Mouse (Mus musculus) gastrocnemius, postnatal 10 days (tissue): ENCODE results near the gene Bckdk. TPM values are rescaled to one million over a fixed set of nuclear protein-coding genes. Genes with fewer than 3 reads are reported as not detected.
"Not testable (repeated sequence)": the region's sequence is repeated elsewhere in the genome, so short reads cannot be mapped to it uniquely, and the experiment has no call there.

Source experiments
- DNase-seq: peaks from one replicate; pipeline ENCODE4 v3.0.0; 2021; ENCODE audit warnings: mixed read lengths
- total RNA-seq, 2 experiments: library from RNA; stranded (reverse); gene quantifications; 2 replicates each; pipeline ENCODE4 v1.2.3; 2021

The Bckdk gene
- total RNA-seq, 2 experiments from 2014 or later: 84.9 to 89.6 TPM

DNA sequence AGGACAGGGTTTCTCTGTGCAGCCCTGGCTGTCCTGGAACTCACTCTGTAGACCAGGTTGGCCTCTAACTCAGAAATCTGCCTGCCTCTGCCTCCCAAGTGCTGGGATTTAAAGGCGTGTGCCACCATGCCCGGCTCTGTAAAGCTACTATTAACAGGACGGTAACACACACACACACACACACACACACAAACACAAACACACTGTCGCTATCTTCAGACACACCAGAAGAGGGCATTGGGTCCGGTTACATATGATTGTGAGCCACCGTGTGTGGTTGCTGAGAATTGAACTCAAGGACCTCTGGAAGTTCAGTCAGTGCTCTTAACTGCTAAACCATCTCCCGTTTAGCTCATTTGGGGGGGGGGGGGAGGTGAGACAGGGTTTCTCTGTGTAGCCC is 8.0 kb upstream of the Bckdk start:
- DNase-seq: not testable (repeated sequence)

GRCm38 (mm10) chr7:127896384-127896783 is 7.5 kb upstream of the Bckdk start:
- DNase-seq: peak; percentile 74

DNA sequence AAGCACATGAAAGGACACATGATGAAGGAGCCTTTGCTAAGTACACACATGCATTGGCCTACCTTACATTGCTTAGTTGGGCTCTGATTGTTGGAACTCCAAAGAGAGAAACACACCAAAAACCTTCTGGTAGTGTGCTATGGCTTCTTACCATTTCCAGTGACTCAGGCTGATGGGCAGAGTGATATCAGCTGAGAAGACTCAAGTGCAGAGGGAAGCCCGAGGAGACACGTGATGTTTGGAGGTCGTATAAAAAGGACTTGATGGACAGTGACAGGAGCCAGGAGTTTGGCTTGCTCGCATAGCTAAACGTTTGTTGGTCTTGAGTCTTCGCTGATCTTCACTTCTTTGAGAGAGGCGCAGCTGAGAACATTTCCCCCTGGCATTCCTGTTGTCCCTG is 6.3 kb upstream of the Bckdk start:
- no peak for DNase-seq

DNA sequence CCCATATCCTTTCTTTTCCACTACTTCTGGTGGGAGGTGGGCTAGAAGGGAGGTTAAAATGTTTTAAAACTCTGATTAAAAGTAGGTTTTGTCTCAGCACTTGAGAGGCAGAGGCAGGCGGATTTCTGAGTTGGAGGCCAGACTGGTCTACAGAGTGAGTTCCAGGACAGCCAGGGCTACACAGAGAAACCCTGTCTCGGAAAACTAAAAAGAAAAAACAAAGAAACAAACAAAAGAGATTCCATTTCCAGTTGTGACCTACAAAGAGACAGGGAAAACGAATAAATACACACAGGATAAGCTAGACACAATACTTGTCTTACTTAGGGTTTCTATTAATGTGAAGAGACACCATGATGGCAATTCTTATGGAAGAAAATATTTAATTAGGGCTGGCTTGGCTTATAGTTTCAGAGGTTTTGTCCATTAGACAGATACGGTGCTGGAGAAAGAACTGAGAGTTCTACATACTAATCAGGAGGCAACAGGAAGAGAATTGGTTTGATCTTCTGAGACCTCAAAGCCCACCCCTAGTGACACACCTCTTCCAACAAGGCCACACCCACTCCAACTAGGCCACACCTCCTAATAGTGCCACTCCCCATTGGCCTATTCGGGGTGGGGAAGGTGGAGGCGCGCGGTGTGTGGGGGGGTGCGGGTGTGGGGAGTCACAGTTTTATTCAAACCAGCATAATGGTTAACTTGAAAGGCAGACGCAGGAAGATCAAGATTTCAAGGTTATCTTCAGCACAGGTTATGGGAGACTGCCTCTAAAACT is 5.5 kb upstream of the Bckdk start:
- DNase-seq: no peak

GRCm38 (mm10) chr7:127899997-127900396 is 3.9 kb upstream of the Bckdk start:
- no peak for DNase-seq

DNA sequence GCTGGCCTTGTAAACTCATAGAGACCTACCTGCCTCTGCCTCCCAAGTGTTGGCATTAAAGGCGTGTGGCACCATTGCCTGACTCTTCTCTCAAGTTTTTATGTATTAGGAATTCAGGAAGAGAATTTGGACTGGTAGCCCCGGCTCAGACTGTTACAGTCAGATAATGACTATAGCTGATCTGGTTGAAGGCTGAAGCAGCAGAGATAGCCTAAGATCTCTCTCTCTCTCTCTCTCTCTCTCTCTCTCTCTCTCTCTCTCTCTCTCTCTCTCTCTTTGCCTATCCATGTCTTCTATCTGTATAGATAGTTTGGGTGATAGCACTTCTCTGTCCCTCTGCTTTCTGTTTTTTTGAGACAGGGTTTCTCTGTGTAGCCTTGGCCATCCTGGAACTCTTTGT is 2.1 kb upstream of the Bckdk start:
- DNase-seq: no peak

DNA sequence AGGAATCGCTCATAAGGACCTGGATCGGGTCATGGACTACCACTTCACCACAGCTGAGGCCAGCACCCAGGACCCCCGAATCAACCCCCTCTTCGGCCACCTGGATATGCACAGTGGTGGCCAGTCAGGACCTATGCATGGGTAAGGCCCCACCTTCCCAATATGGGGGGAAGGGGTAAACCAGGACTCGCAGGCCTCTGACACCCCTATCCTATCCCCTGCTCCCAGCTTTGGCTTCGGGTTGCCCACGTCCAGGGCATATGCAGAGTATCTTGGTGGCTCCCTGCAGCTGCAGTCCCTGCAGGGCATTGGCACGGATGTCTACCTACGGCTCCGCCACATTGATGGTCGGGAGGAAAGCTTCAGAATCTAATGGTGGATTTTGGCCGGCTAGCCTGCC is 4.1 kb downstream of the Bckdk start:
- no peak for DNase-seq

DNA sequence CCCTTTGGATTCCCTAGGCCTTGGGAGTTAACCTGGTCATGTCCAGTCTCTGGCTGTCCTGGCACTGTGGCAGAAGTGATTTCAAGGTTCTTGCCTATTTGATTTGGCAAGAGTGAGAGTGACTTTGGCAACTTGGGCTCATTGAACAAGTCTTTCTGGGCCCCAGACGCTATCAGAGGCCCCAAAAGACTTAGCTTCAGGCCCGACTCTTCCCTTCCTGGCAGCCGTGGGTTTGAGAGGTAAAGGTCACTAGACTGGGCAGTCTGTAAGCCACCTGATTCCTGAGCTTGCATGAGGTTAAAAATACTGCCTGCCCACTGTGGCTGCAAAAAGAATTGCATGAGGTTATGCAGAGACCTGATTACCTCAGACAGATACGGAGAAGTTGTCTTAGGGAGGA is 4.8 kb downstream of the Bckdk start:
- DNase-seq: no peak

DNA sequence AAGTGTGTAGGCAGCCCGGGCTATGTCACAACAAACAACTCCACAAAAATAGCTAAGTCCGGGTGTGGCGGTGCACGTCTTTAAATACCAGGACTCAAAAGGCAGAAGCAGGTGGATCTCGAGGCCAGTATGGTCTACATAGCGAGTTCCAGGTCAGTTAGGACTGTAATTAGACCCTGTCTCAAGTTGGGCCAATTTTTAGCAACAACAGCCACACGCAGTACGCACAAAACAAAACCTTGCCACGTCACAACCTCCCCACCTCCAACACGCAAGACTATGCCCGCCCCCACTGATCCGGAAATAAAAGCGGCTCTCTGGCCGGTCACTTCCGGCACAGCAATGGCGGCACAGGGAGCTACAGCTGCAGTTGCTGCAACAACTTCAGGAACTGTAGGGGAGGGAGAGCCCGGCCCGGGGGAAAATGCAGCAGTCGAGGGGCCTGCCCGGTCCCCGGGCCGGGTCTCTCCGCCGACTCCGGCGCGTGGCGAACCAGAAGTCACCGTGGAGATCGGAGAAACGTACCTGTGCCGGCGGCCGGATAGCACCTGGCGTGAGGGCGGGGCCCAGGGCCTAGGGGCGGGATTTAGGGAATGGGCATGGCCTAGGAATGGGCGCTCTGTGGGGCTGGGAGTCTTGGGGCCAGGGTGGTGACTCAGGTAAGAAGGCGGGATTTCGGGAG is 8.4 kb downstream of the Bckdk start, which contains the start of gene Kat8:
Gene Kat8, plus strand, starts transcription at position 327 of the 682 bp plus-strand sequence.
- peak; percentile 83 for DNase-seq

DNA sequence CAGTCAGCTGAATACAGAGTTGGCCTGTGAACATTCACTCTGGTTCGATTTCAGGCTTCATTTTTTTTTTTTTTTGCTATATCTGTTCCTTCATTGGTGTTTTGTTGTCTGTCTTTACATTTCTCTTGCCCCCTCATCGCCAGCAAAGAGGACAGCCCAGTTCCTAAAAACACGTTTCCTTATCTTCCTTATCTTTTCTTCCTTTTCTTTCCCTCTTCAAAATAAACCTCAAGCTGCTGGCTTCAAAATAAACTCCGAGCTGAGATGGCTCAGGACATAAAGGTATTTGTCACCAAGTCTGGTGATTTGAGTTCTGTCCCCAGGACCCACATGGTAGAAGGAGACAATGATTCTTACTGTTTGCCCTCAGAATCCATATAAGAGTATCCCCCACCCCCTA is 9.1 kb downstream of the Bckdk start:
- DNase-seq: no peak

DNA sequence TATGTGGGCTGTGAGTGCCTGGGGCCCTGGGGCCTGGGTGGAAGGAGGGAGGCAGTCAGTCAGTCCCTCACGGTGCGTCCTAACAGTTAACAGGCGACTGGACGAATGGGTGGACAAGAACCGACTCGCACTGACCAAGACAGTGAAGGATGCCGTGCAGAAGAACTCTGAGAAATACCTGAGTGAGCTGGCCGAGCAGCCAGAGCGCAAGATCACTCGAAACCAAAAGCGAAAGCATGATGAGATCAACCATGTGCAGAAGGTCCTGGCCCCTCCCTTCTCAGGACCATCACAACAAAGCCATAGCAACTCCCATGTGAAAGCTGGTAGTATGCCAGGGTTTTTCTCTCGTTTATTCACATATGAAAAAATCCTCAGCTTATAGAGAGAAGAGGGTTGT is 11.4 kb downstream of the Bckdk start:
- no peak for DNase-seq

DNA sequence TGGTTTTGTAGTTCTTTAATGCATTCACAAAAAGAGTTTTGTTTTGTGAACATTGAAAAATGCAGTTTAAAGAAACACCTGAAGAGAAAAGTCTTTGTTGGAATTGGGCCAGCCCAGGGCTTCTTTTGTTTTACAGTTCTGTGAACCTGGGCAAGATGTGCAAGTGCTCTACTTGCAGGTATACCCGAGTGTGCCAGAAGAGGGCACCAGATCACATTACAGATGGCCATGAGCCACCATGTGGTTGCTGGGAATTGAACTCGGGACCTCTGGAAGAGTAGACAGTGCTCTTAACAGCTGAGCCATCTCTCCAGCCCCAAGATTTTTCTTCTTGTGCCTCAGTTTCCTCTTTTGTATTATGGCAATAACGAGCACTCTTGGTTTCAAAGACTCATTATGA is 14.3 kb downstream of the Bckdk start:
- DNase-seq: no peak

DNA sequence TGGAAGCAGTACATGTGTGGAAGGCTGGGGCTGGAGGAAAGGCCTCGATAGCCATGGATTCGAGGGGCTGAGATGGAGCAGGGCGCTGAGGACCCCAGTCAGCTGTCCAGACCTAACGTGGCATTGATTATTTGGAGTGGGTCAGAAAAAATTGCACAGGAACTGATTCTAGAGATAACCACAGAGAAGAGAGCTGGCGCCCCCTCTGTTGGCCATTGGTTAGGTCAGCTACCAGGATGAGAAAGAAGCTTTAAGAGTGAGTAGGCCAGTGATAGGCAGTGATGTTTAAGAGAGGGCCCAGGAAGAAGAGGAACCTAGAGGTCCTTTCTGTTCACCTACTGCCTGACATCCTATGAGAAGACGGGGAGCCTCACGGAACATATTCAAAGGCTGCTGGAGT is 15.4 kb downstream of the Bckdk start:
- no peak for DNase-seq

DNA sequence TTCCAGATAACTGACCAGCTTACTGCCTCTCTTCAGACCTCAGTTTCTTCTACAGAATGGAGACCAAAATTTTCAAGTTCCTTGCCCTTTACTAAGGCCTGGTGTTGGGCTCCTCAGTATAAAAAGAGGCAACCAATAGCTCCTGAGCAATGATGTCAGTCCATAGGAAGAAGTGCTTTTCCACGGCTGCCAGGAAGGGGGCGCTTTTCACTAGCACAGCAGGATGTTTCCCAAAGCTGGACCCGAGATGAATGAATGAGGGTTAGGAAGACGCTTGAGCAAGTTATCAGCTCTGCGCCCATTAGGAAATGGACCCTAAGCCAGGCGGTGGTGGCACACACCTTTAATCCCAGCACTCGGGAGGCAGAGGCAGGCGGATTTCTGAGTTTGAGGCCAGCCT is 17.6 kb downstream of the Bckdk start:
- no peak for DNase-seq

GRCm38 (mm10) chr7:127922451-127923275 is 18.8 kb downstream of the Bckdk start:
- DNase-seq: no peak

DNA sequence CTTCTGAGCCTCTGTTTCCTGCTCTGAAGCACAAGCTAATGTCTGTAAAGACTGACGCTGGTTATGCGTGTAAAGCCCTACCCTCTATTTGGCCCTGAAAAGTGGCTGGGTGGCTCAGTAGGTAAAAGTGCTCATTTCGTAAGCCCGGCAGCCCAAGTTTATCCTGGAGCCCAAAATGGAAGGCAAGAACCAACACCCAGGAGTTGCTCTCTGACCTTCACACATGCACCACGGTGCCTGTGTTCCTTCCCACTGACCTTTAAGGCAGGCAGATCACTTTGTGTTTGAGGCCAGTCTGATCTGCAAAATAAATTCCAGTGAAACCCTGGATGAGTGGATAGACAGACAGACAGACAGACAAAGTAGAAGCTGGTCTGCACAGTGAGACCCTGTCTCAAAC is 19.8 kb downstream of the Bckdk start:
- DNase-seq: no peak

DNA sequence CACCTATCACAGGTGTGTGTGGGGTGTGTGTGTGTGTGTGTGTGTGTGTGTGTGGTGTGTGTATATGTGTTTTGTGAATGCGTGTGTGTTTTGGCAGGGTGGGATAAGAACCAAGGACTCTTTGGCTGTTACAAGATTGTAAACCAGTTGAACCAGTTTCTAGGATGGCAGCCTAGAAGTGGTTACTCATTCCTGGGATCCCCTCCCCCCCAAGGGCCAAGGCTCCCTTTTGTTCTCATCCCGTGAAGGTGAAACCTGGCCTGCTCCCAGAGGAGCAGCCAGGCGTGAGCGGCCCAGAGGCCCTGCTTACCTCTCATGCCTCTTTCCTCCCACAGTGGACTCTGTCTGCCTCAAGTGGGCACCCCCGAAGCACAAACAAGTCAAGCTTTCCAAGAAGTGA is 21.4 kb downstream of the Bckdk start:
- DNase-seq: no peak

DNA sequence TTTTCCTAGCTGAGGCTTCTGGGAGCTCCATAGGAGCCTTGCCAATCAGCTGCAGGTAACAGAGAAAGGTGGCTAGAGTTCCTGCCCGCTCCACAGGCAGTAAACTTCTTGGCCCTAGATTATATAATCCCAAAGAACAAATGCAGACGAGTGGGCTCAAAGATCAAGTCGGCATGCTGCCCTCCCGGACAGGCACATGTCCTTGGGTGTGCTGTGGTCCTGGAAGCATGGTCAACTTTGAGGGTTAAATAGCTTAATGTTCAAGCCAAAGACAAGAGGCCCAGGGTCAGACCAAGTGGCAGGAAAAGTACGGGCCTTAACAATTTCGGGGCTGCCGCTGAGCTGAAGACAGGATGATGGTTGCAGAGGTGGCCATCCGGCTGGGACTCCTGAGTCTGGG is 22.2 kb downstream of the Bckdk start:
- DNase-seq: no peak

DNA sequence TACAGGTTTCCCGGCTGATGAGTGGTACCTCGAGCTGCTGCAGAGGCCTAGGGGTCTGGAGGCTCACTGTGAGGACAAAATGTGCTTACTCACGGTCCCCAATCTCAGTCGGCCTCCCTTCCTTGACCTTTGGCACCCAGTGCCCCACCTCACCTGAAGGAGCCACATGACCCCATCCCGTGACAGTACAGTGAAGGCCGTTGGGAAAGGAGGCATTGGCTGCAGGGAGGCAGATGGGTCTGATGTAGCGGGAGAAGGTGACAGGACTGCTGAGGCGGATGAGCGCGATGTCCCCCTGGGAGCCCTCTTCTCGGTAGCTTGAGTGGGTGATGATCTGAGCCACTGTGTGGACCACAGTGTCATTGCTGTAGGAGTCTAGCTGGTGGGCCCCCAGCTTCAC is 23.0 kb downstream of the Bckdk start:
- DNase-seq: no peak

- DNase-seq: no peak
These were observed 23.8 kb downstream of the Bckdk start for GRCm38 (mm10) chr7:127927726-127928125.

- DNase-seq: no peak
These were observed 24.7 kb downstream of the Bckdk start for GRCm38 (mm10) chr7:127928596-127928995.

- DNase-seq: no peak
These were observed 26.0 kb downstream of the Bckdk start, which contains the start of gene Prss8 for GRCm38 (mm10) chr7:127929923-127930322. Prss8 (minus strand) TSS chr7:127930104.

DNA sequence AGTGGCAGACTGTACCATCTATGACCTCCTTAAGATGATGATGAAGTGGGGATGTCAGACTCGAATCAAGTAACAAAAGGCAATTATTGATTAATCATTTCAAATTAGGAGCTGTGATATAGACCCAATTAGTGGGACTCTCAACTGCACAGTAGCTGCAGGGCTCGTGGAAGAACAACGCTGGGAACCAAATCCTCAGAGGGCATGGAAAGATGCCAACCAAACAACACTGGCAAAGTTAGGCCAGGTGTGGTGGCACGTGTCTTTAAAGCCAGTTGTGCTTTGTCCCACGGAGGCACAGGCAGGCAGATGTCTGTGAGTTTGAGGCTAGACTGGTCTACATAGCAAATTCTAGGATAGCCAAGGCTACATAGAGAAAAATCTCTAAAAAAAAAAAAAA is 26.8 kb downstream of the Bckdk start:
- no peak for DNase-seq
